Mouse (Mus musculus): ENCODE results near the gene Chrm4. TPM values are rescaled to one million over a fixed set of nuclear protein-coding genes. Genes with fewer than 3 reads are reported as not detected.

The Chrm4 gene
- total and polyA plus RNA-seq, 2 experiments from 2014 or later, result 0.75 to 4.4 TPM

- no peaks in the 10 kb centered on the region for H3K27me3 ChIP-seq (ENCODE audit: insufficient read depth, low read length)
These were observed 33.4 kb downstream of the Chrm4 start for GRCm38 (mm10) chr2:91960459-91960858.

GRCm38 (mm10) chr2:91961901-91962761 lies 35.1 kb downstream of the Chrm4 start:
- no peak for TF ChIP-seq CTCF (IDR thresholded peaks at IDR 0.05; ENCODE audit: low read depth)
- Histone ChIP-seq H3K4me2 (ENCODE audit: low read depth, low read length) (peak overlapping the region; percentile 93), H3K36me3 (ENCODE audit: insufficient read depth, low read length) (no peaks in the 10 kb centered on the region), H3K27me3 (ENCODE audit: insufficient read depth, low read length) (no peaks in the 10 kb centered on the region), H3K27ac (no peak overlapping the region), H3K9ac (replicated peaks; ENCODE audit: low read length) (peak overlapping the region; percentile 85), H3K9me3 (ENCODE audit: low read length) (no peaks in the 10 kb centered on the region), H3K4me1 (ENCODE audit: insufficient read depth, low read length) (peaks cover 28% of the 10 kb centered on the region), H3K4me3 (ENCODE audit: low read length) (peak overlapping the region; percentile 86)
- WGBS, result 44% methylated on average over 4 of the region's 4 CpGs
- no peak for DNase-seq (ENCODE audit: low spot score)
- ATAC-seq, result no peak

More at GRCm38 (mm10) chr2:91960459-91960858, 33.4 kb downstream of the Chrm4 start:
- DNase-seq (ENCODE audit: low spot score) (no peak), ATAC-seq (no peak)
- Histone ChIP-seq H3K4me1 (ENCODE audit: insufficient read depth, low read length) (peaks cover 32% of the 10 kb centered on the region), H3K9me3 (ENCODE audit: low read length) (no peaks in the 10 kb centered on the region), H3K4me2 (ENCODE audit: low read depth, low read length) (no peak overlapping the region), H3K9ac (replicated peaks; ENCODE audit: low read length) (no peak overlapping the region; the same call in 1 of the 2 replicates), H3K36me3 (ENCODE audit: insufficient read depth, low read length) (no peaks in the 10 kb centered on the region), H3K27ac (peak overlapping the region; percentile 51; the same call in 1 of the 2 replicates), H3K4me3 (ENCODE audit: low read length) (no peak overlapping the region)
- 67% methylated on average over 5 of the region's 5 CpGs for WGBS
- no peak for TF ChIP-seq CTCF (IDR thresholded peaks at IDR 0.05; ENCODE audit: low read depth)

DNA sequence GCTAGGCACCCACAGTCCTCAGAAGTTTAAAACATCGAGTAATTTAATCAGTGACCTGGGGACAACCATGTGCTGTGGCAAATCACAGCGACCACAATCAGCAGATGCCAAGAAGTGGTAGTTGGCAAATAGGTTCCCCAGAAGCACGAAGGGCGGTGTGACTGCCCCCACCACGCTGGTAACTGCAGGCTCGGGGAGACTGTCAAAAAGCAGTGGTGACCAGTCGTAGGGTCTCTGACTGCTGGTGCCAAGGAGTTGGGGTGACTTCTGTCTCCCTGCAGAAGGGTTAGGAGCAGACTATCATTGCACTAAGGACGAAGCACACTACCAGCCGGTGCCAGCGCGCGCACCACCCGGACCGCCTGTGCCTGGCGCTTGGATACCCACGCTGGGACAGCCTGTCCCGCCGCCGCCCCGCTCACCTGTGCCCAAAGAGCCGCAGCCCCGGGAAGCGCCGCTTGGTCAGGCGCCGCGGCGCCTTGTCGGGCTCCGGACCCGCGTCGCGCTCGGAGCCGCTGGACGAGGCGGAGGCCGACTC lies 35.9 kb downstream of the Chrm4 start:
- WGBS, result under 1% methylated on average over 35 of the region's 39 CpGs

DNA sequence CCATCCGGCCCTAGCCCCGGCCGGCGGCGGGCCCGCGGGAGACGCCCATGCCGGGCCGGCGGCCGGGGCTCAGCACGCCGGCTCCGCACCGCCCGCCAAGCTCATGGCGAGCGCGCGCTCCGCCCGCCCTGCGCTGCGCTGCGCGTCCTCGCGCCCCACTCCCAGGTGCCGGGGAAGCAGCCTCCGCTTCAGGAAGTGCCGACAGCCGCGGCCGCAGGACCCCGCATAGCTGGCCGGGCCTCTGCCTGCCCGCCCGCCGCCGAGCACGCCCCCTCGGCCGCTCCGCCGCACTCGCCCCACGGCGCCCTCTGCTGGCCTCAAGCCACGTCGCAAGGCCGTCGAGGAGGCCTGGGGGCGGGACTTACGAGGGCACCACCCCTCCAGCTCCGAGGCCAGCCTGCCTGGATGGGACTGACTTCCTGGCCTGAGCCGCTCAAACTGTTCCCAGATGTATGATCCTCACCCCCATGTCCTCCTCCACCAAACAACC lies 36.4 kb downstream of the Chrm4 start:
- H3K4me3 ChIP-seq (ENCODE audit: low read length), result peak overlapping the region; percentile 86
- peak overlapping the region; percentile 82 for H3K27ac ChIP-seq
- peak; percentile 69 for TF ChIP-seq CTCF (IDR thresholded peaks at IDR 0.05; ENCODE audit: low read depth)
- no peaks in the 10 kb centered on the region for H3K27me3 ChIP-seq (ENCODE audit: insufficient read depth, low read length)
- DNase-seq (ENCODE audit: low spot score), result peak; percentile 95
- H3K4me2 ChIP-seq (ENCODE audit: low read depth, low read length), result peak overlapping the region; percentile 93
- no peaks in the 10 kb centered on the region for H3K9me3 ChIP-seq (ENCODE audit: low read length)
- no peaks in the 10 kb centered on the region for H3K36me3 ChIP-seq (ENCODE audit: insufficient read depth, low read length)
- peaks cover 26% of the 10 kb centered on the region for H3K4me1 ChIP-seq (ENCODE audit: insufficient read depth, low read length)
- under 1% methylated on average over 49 of the region's 57 CpGs for WGBS
- H3K9ac ChIP-seq (replicated peaks; ENCODE audit: low read length), result peak overlapping the region; percentile 85
- ATAC-seq, result peak; percentile 92

More for the DNA sequence above, 35.9 kb downstream of the Chrm4 start:
- Histone ChIP-seq H3K4me2 (ENCODE audit: low read depth, low read length) (peak overlapping the region; percentile 93), H3K9ac (replicated peaks; ENCODE audit: low read length) (peak overlapping the region; percentile 85), H3K27me3 (ENCODE audit: insufficient read depth, low read length) (no peaks in the 10 kb centered on the region), H3K27ac (peak overlapping the region; percentile 82), H3K9me3 (ENCODE audit: low read length) (no peaks in the 10 kb centered on the region), H3K4me1 (ENCODE audit: insufficient read depth, low read length) (peaks cover 26% of the 10 kb centered on the region), H3K4me3 (ENCODE audit: low read length) (peak overlapping the region; percentile 86), H3K36me3 (ENCODE audit: insufficient read depth, low read length) (no peaks in the 10 kb centered on the region)
- DNase-seq (ENCODE audit: low spot score) (no peak), ATAC-seq (no peak)
- no peak for TF ChIP-seq CTCF (IDR thresholded peaks at IDR 0.05; ENCODE audit: low read depth)

GRCm38 (mm10) chr2:91964610-91965204 lies 37.7 kb downstream of the Chrm4 start:
- no peak overlapping the region for H3K9ac ChIP-seq (replicated peaks; ENCODE audit: low read length)
- no peaks in the 10 kb centered on the region for H3K27me3 ChIP-seq (ENCODE audit: insufficient read depth, low read length)
- no peak overlapping the region for H3K27ac ChIP-seq
- H3K9me3 ChIP-seq (ENCODE audit: low read length), result no peaks in the 10 kb centered on the region
- ATAC-seq (no peak), DNase-seq (ENCODE audit: low spot score) (no peak)
- H3K4me3 ChIP-seq (ENCODE audit: low read length), result no peak overlapping the region
- 74% methylated on average over 3 of the region's 3 CpGs for WGBS
- no peak for TF ChIP-seq CTCF (IDR thresholded peaks at IDR 0.05; ENCODE audit: low read depth)
- H3K4me2 ChIP-seq (ENCODE audit: low read depth, low read length), result no peak overlapping the region
- peaks cover 20% of the 10 kb centered on the region for H3K4me1 ChIP-seq (ENCODE audit: insufficient read depth, low read length)
- no peaks in the 10 kb centered on the region for H3K36me3 ChIP-seq (ENCODE audit: insufficient read depth, low read length)

- 25% methylated on average over 20 of the region's 20 CpGs for WGBS
- H3K27me3 ChIP-seq (ENCODE audit: insufficient read depth, low read length), result no peaks in the 10 kb centered on the region
- H3K27ac ChIP-seq, result no peak overlapping the region
- DNase-seq (ENCODE audit: low spot score) (no peak), ATAC-seq (no peak)
- H3K9ac ChIP-seq (replicated peaks; ENCODE audit: low read length), result no peak overlapping the region
- H3K9me3 ChIP-seq (ENCODE audit: low read length), result no peaks in the 10 kb centered on the region
- H3K4me3 ChIP-seq (ENCODE audit: low read length), result no peak overlapping the region; the same call in 1 of the 2 replicates
- no peaks in the 10 kb centered on the region for H3K36me3 ChIP-seq (ENCODE audit: insufficient read depth, low read length)
- no peak for TF ChIP-seq CTCF (IDR thresholded peaks at IDR 0.05; ENCODE audit: low read depth)
- H3K4me2 ChIP-seq (ENCODE audit: low read depth, low read length), result peak overlapping the region; percentile 29
- H3K4me1 ChIP-seq (ENCODE audit: insufficient read depth, low read length), result peaks cover 13% of the 10 kb centered on the region
These were observed 38.4 kb downstream of the Chrm4 start for GRCm38 (mm10) chr2:91965417-91965816.
